Mouse (Mus musculus): ENCODE results near the gene Matk. TPM values are rescaled to one million over a fixed set of nuclear protein-coding genes. Genes with fewer than 3 reads are reported as not detected.
"Not testable (repeated sequence)": the region's sequence is repeated elsewhere in the genome, so short reads cannot be mapped to it uniquely, and the experiment has no call there.

Gene Matk
- 17.7 and 19.3 TPM in 2 replicates for polyA plus RNA-seq (2015; fragmentation: Nextera tagmentation; extraction: Ambion mirVana)

GRCm38 (mm10) chr10:81252424-81253419 is at the start of gene Matk:
Gene Matk (plus strand): TSS chr10:81252935.
- DNase-seq (ENCODE audit: low spot score): peak; percentile 53

- no peak for DNase-seq (ENCODE audit: low spot score)
These were observed 49.6 kb upstream of the Matk start for GRCm38 (mm10) chr10:81202978-81203720.

GRCm38 (mm10) chr10:81204137-81204536 is 48.6 kb upstream of the Matk start:
- DNase-seq (ENCODE audit: low spot score): no peak

GRCm38 (mm10) chr10:81210154-81210553 is 42.6 kb upstream of the Matk start:
- DNase-seq (ENCODE audit: low spot score): no peak

- no peak for DNase-seq (ENCODE audit: low spot score)
These were observed 36.5 kb upstream of the Matk start for GRCm38 (mm10) chr10:81216260-81216659.

- DNase-seq (ENCODE audit: low spot score): no peak
These were observed 35.9 kb upstream of the Matk start for GRCm38 (mm10) chr10:81216810-81217209.

GRCm38 (mm10) chr10:81217267-81217666 is 35.5 kb upstream of the Matk start:
- peak; percentile 48 for DNase-seq (ENCODE audit: low spot score)

- DNase-seq (ENCODE audit: low spot score): peak; percentile 75
These were observed 34.8 kb upstream of the Matk start for GRCm38 (mm10) chr10:81217964-81218363.

- no peak for DNase-seq (ENCODE audit: low spot score)
These were observed 31.2 kb upstream of the Matk start for GRCm38 (mm10) chr10:81221402-81222015.

GRCm38 (mm10) chr10:81223731-81224130 is 29.0 kb upstream of the Matk start:
- DNase-seq (ENCODE audit: low spot score): not testable (repeated sequence)

- DNase-seq (ENCODE audit: low spot score): peak; percentile 56
These were observed 22.8 kb upstream of the Matk start for GRCm38 (mm10) chr10:81229735-81230437.

- DNase-seq (ENCODE audit: low spot score): no peak
These were observed 22.1 kb upstream of the Matk start, which contains the start of gene Atcay for GRCm38 (mm10) chr10:81230438-81231332. Gene Atcay (minus strand): TSS chr10:81230833.

GRCm38 (mm10) chr10:81231436-81231835 is 21.3 kb upstream of the Matk start:
- DNase-seq (ENCODE audit: low spot score): no peak

- peak; percentile 92 for DNase-seq (ENCODE audit: low spot score)
These were observed 20.0 kb upstream of the Matk start, which contains the start of gene Zfr2 for GRCm38 (mm10) chr10:81232580-81233225. Gene Zfr2 (plus strand): TSS chr10:81233155.

GRCm38 (mm10) chr10:81233226-81233585 is 19.5 kb upstream of the Matk start:
- DNase-seq (ENCODE audit: low spot score): no peak

GRCm38 (mm10) chr10:81234206-81234605 is 18.5 kb upstream of the Matk start:
- DNase-seq (ENCODE audit: low spot score): no peak

GRCm38 (mm10) chr10:81236471-81237268 is 16.1 kb upstream of the Matk start:
- no peak for DNase-seq (ENCODE audit: low spot score)

- no peak for DNase-seq (ENCODE audit: low spot score)
These were observed 14.1 kb upstream of the Matk start for GRCm38 (mm10) chr10:81238618-81239017.

Measured in thymus, postnatal 0 days (tissue).